Mouse (Mus musculus) right cerebral cortex, postnatal 10 days (tissue): ENCODE results near the gene Tmem107.

Experiments
- DNase-seq, 2 experiments: peaks; one replicate each; pipeline ENCODE4 v3.0.0; 2021; ENCODE audit warnings: low spot score in 2 of 2

Tmem107 gene

DNA sequence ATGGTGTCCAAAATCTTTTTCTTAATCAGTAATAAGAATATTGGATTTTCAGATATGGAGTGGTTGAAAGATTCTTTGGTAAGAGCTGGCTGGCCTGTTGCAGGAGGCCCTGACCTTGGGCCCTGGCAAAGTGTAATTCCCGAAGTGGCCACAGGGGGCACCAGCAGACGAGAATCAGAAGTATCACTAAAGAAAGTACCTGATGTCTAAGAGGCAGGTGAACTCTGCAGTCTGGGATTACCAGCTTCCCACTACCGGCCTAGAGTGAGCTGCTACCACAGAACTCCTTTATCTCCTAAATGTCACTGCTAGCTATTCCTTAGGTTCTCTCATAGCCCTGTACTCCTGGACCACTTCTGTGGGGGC lies 21.8 kb downstream of the Tmem107 start:
- peak; percentile 79 to 83 for DNase-seq

DNA sequence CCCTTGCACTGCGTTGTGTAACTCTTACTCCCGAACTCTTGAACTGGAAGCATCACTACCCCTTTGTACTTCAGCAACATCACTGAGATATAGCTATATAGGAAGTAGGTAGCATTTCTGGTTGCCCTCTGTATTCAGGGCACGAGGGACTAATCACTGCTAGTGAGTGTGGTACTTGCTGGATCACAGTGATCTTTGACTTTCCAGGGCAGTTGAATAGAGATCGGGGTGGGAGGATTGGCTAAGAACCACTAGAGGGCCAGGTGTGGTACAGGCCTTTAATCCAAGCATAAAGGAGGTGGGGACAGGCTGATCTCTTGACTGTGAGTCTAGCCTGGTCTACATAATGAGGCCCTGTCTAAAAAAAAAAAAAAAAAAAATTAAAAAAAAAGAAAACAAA lies 22.3 kb downstream of the Tmem107 start:
- DNase-seq = peak in 1 of 2 experiments; percentile 27

- DNase-seq = peak in 1 of 2 experiments; percentile 31
These were observed 23.2 kb downstream of the Tmem107 start for GRCm38 (mm10) chr11:69093856-69094255.

GRCm38 (mm10) chr11:69094697-69095429 lies 24.3 kb downstream of the Tmem107 start, which contains the start of gene Per1:
Per1 (plus strand) TSS chr11:69095217.
- DNase-seq = peak; percentile 100

DNA sequence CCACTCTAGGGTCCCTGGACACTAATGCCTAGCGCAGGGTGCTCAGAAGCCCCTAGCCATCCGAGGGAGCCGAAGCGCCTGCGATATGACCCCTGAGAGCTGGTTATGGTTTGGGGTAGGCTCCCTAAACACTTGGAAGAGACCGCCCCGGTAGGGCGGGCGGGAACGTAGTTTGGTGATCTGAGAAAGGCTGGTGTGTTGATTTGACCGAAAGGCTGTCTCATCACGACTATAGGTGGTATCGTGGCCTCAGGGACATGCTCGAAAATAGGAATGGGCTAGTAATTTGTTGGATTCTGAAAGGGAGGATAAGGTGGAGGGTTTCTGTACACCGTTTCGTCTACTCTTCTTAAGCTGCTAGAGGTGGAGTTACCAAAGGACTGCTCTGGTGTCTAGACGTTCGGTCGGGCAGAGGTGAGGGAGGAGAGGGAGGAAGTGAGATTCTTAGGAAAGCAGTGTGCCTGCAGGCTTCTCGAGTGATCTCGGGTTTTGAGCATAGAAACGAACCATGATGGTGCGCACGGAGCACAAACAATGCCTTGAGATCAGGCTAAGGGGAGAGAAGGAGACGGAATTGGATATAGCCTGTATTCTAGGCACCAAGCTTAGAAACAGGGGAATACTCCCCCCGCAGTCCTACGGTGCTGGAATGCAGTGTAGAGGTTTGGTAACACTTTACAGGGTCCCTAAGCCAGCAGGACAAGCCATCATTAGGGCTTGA lies 25.1 kb downstream of the Tmem107 start:
- DNase-seq = peak in 1 of 2 experiments; percentile 51

DNA sequence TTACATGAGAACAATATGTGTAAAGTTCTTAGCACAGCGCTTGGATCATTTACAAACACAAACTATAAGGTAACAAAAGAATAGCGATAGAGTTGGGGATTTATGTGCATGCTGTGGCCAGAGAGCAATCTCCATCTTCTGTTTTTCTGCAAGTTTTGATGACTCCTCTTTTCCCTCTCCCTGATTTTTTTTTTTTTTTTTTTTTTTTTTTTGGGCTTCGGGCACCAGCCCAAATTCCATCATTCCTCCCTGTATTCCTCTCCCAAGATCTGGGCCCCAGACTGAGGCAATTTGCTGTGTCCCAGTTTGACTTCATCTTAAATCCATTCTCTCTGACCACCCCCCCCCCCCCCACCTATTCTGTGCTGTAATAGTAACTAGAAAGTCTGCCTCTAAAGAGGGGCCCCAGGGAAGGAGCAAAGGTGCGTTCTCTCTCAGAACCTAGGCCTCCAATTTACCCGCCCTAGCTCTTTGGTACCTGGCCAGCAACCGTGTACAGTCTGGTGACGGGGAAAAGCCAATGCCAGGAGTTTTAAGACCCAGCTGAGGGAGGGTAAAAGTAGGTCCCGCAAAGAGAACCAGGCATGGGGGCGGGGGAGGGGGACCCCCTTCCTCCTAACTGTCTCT lies 25.9 kb downstream of the Tmem107 start:
- no peak for DNase-seq

DNA sequence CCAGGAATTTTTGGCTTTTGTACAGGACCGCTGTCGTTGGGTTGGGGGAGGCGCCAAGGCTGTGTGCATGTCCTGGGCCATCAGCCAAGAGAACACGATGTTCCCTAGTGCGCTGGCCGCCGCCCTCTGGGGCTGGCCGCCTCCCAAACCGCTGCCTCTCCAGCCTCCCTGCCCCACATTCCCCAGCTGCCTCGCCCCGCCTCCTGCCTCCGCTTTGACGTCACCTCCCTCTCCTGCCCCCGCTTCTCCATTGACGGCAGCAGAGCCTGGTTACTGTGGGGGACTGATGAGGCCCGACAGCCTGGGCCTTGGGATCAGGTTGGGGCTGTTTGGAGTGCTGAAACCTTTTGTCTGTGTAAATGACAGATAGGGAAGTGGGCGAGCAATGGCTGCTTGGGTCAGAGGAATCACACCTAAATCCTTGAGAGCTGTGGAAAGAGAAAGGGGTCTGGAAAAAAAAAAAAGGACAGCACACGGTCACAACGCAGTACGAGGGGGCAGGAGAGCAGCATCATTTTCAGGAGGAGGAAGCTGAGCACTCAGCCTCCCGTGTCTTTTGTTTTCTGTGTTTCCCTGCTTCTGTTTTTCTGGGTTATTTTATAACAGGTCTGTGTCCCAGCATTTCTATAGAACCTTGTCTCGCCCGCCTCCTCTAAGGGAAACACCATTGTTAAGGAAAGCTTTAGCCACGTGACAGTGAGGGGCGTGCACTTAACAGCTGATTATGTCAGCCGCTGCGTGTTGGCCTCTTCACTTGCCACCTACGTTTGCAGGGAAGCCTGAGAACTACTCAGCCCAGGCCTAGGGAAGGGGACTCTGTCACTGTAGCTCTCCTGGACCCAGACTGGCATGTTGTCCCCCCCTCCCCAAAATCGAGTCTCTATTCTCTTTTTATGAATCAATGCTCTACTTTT lies 26.6 kb downstream of the Tmem107 start:
- peak; percentile 97 to 98 for DNase-seq

GRCm38 (mm10) chr11:69098039-69098761 lies 27.6 kb downstream of the Tmem107 start:
- peak in 1 of 2 experiments; percentile 45 for DNase-seq

DNA sequence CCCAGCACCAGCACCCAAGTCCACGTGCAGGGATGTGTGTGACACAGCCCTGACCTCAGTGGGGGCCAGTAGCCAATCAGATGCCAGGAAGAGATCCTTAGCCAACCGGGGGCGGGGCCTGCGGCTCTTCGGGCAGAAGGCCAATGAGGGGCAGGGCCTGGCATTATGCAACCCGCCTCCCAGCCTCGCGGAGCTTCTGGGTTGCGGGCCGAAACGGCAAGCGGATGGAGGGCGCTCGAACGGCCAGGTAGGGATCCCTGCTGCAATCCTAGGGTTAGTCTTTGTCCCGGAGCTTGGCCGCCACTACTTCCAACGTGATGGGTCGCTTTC lies 28.1 kb downstream of the Tmem107 start:
- peak; percentile 97 for DNase-seq

GRCm38 (mm10) chr11:69099177-69099914 lies 28.7 kb downstream of the Tmem107 start:
- peak; percentile 86 to 89 for DNase-seq

GRCm38 (mm10) chr11:69099915-69100345 lies 29.3 kb downstream of the Tmem107 start:
- peak; percentile 96 for DNase-seq

DNA sequence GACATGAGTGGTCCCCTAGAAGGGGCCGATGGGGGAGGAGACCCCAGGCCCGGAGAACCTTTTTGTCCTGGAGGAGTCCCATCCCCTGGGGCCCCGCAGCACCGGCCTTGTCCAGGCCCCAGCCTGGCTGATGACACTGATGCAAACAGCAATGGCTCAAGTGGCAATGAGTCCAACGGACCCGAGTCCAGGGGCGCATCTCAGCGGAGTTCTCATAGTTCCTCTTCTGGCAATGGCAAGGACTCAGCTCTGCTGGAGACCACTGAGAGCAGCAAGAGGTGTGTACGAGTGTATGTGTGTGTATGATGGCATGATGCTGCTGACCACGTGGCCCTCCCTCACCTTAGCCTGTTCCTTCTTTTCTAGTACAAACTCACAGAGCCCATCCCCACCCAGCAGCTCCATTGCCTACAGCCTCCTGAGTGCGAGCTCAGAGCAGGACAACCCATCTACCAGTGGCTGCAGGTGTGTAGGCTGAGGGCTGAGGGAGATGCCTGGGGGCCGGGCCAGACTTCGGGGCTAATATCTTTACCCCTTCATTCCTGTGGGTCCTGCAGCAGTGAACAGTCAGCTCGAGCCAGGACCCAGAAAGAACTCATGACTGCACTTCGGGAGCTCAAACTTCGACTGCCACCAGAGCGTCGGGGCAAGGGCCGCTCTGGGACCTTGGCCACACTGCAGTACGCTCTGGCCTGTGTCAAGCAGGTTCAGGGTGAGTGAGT lies 30.2 kb downstream of the Tmem107 start:
- DNase-seq = peak in 1 of 2 experiments; percentile 65

GRCm38 (mm10) chr11:69101604-69102402 lies 31.2 kb downstream of the Tmem107 start:
- peak in 1 of 2 experiments; percentile 44 for DNase-seq

DNA sequence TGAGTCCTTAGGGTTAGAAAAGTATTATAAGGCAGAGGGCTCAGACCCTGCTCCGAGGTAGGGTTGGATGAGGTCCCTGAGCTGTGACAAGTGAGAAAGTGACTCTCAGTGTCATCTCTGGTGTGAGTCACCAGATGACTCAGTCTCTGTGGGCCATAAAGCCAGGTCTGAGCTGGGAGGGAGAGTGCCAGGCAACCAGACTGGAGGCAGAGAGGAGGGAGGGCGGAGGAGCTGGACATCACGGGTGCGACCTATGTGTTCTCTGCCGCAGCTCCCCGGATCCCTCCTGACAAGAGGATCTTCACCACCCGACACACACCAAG lies 31.8 kb downstream of the Tmem107 start:
- DNase-seq = no peak

DNA sequence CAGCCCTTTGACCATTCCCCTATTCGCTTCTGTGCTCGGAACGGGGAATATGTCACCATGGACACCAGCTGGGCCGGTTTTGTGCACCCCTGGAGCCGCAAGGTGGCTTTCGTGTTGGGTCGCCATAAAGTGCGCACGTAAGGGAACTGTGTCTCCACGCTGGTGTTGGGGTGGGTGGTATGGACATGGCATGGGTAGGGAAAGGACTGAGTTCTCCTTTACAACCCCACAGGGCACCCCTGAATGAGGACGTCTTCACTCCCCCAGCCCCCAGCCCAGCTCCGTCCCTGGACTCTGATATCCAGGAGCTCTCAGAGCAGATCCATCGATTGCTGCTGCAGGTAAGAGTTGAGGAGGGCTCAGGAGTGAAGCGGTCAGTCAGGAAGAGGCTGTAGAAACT lies 32.5 kb downstream of the Tmem107 start:
- DNase-seq = peak in 1 of 2 experiments; percentile 26

GRCm38 (mm10) chr11:69103531-69104435 lies 33.2 kb downstream of the Tmem107 start:
- DNase-seq = peak in 1 of 2 experiments; percentile 29

- DNase-seq = peak in 1 of 2 experiments; percentile 21
These were observed 33.9 kb downstream of the Tmem107 start for GRCm38 (mm10) chr11:69104487-69104886.

GRCm38 (mm10) chr11:69105227-69105626 lies 34.6 kb downstream of the Tmem107 start:
- DNase-seq = peak in 1 of 2 experiments; percentile 19
